Mouse (Mus musculus) heart, embryonic 11.5 days (tissue): ENCODE measurements around the gene Map4k1. TPM values are rescaled to one million over a fixed set of nuclear protein-coding genes. Genes with fewer than 3 reads are reported as not detected.
A peak's percentile ranks its signal among the peaks of the same experiment; 100 is the strongest.

Source experiments
- ATAC-seq: fragments of 200-750 bp; cut with Nextera tagmentation; replicated peaks from 2 replicates; pipeline ENCODE4 v1.8.0; 2017; ENCODE audit warnings: moderate library complexity; ENCODE audit not compliant: insufficient number of reproducible peaks, low FRiP score, low TSS enrichment
- H3K27ac ChIP-seq: fragments of 300-500 bp; sonication (generic); 2 replicates; pipeline ENCODE4 v1.5.1; 2014; ENCODE audit warnings: mild to moderate bottlenecking, low read depth, low read length
- H3K27me3 ChIP-seq: fragments of 300-500 bp; sonication (generic); 2 replicates; pipeline ENCODE4 v1.6.1; 2014; ENCODE audit warnings: mild to moderate bottlenecking, low read length, mixed read lengths; ENCODE audit not compliant: control insufficient read depth, insufficient read depth
- H3K36me3 ChIP-seq: fragments of 300-500 bp; sonication (generic); 2 replicates; pipeline ENCODE4 v1.6.1; 2014; ENCODE audit warnings: mild to moderate bottlenecking, low read length, moderate library complexity, mixed read lengths; ENCODE audit not compliant: control insufficient read depth, insufficient read depth
- H3K4me1 ChIP-seq: fragments of 300-500 bp; sonication (generic); 2 replicates; pipeline ENCODE4 v1.6.1; 2014; ENCODE audit warnings: low read length; ENCODE audit not compliant: control insufficient read depth, insufficient read depth
- H3K4me2 ChIP-seq: fragments of 300-500 bp; sonication (generic); 2 replicates; pipeline ENCODE4 v1.6.1; 2014; ENCODE audit warnings: mild to moderate bottlenecking, moderate library complexity
- H3K4me3 ChIP-seq: fragments of 300-500 bp; sonication (generic); 2 replicates; pipeline ENCODE4 v1.5.1; 2014; ENCODE audit warnings: low read depth, low read length
- H3K9ac ChIP-seq: fragments of 300-500 bp; sonication (generic); 2 replicates; pipeline ENCODE4 v1.6.1; 2014; ENCODE audit warnings: mild to moderate bottlenecking, low read depth, low read length, moderate library complexity
- H3K9me3 ChIP-seq: fragments of 300-500 bp; sonication (generic); replicated peaks from 2 replicates; pipeline ENCODE4 v1.6.1; 2016; ENCODE audit warnings: low read length; ENCODE audit not compliant: control insufficient read depth
- WGBS: fragments of 180-500 bp; shearing (Covaris S2); extraction: QIAGEN DNeasy Blood & Tissue Kit; methylation state at CpG from one replicate; pipeline ENCODE4 v1.1.7; 2014; ENCODE audit not compliant: insufficient replicate concordance; 5-methylcytosine and 5-hydroxymethylcytosine counted together
- polyA plus RNA-seq: library from polyadenylated mRNA; unstranded; fragments of >200 nt; fragmentation: Nextera tagmentation; extraction: Ambion mirVana; gene quantifications from 2 replicates; pipeline ENCODE4 v1.2.1, GENCODE M21; 2014

Map4k1 gene
- polyA plus RNA-seq, 1 experiment from 2014 or later = 6.9 TPM

DNA sequence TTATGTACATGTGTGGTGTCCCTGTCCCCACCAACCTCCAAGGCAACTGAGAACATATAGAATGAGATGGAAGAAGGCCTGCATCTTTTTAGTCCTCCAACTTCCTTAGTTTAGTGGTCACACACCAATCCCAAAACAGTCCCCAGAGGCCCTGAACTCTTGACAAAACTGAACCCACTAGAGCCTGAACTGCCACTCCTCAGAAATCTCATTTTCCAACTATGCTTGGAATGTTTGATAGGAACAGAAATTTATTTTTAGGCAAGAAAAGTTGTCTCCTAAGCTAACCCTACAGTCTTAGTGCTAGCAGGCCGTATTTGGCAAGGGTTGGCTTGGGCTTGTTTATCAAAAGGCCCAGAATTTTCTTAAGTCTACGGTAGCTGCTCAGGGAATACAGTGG is 30.1 kb upstream of the Map4k1 start:
- H3K9ac ChIP-seq = peak overlapping the region; percentile 35; the same call in 1 of the 2 replicates
- H3K27ac ChIP-seq = peak overlapping the region; percentile 78
- H3K4me1 ChIP-seq = peaks cover 79% of the 10 kb centered on the region
- H3K27me3 ChIP-seq = no peaks in the 10 kb centered on the region
- no peak for ATAC-seq
- H3K36me3 ChIP-seq = peaks cover 2% of the 10 kb centered on the region; the same call in 1 of the 2 replicates
- H3K9me3 ChIP-seq = no peaks in the 10 kb centered on the region
- H3K4me2 ChIP-seq = 0 out of 2 replicates have a peak overlapping the region, but pooled peaks have one; percentile 15
- H3K4me3 ChIP-seq = no peak overlapping the region
- WGBS = 54% methylated on average over 2 of the region's 2 CpGs

- no peak for ATAC-seq
- Histone ChIP-seq H3K9ac (peak overlapping the region; percentile 35; the same call in 1 of the 2 replicates), H3K9me3 (no peaks in the 10 kb centered on the region), H3K27ac (peak overlapping the region; percentile 78), H3K27me3 (no peaks in the 10 kb centered on the region), H3K4me1 (peaks cover 78% of the 10 kb centered on the region), H3K4me3 (no peak overlapping the region), H3K36me3 (peaks cover 2% of the 10 kb centered on the region; the same call in 1 of the 2 replicates), H3K4me2 (no peak overlapping the region; the same call in 1 of the 2 replicates)
- 29% methylated on average over 3 of the region's 3 CpGs for WGBS
These were observed 29.1 kb upstream of the Map4k1 start for GRCm38 (mm10) chr7:28952786-28953185.

- H3K27ac ChIP-seq = peak overlapping the region; percentile 78
- H3K27me3 ChIP-seq = no peaks in the 10 kb centered on the region
- H3K4me2 ChIP-seq = peak overlapping the region; percentile 47
- ATAC-seq = no peak; the same call in 1 of the 2 replicates
- H3K9me3 ChIP-seq = no peaks in the 10 kb centered on the region
- 7% methylated on average over 2 of the region's 2 CpGs for WGBS
- H3K4me1 ChIP-seq = peaks cover 79% of the 10 kb centered on the region
- H3K36me3 ChIP-seq = peaks cover 2% of the 10 kb centered on the region; the same call in 1 of the 2 replicates
- H3K4me3 ChIP-seq = no peak overlapping the region
- H3K9ac ChIP-seq = peak overlapping the region; percentile 52
These were observed 28.1 kb upstream of the Map4k1 start for GRCm38 (mm10) chr7:28953476-28954376.

- H3K27ac ChIP-seq = peak overlapping the region; percentile 42
- no peak overlapping the region for H3K4me3 ChIP-seq
- H3K9me3 ChIP-seq = no peaks in the 10 kb centered on the region
- H3K4me2 ChIP-seq = no peak overlapping the region
- no peaks in the 10 kb centered on the region; the same call in 1 of the 2 replicates for H3K36me3 ChIP-seq
- WGBS = 82% methylated on average over 4 of the region's 4 CpGs
- no peak for ATAC-seq
- peaks cover 79% of the 10 kb centered on the region for H3K4me1 ChIP-seq
- H3K9ac ChIP-seq = no peak overlapping the region
- H3K27me3 ChIP-seq = no peaks in the 10 kb centered on the region
These were observed 27.1 kb upstream of the Map4k1 start for GRCm38 (mm10) chr7:28954773-28955172.

DNA sequence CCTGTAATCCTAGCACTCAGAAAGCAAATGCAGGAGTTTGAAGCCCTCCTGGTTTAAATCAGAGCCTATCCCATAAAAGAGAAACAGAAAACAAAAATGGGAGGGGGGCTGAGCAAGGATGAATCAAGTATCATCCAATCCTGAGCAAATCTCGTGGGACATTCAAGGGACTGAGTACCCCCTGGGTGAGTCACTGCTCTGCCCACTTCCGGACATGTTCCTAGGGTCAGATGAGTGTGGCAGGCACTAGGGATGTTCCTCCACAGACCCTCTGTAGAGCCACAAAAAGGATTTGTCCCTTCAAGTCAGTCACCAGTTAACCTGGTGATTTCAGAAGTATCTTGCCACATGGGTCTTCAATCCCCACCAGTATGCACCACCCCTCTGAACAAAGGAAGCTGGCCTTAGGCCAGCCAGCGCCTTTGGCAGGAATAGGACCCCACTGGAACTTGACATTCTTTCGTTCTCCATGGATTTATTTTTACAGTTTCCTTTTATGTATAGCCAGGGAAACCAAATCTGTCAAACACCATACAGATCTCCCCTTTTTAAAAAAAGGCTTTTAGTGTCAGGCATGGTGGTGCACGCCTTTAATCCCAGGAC is 26.5 kb upstream of the Map4k1 start:
- Histone ChIP-seq H3K27ac (peak overlapping the region; percentile 42), H3K36me3 (no peaks in the 10 kb centered on the region; the same call in 1 of the 2 replicates), H3K4me1 (peaks cover 78% of the 10 kb centered on the region), H3K4me3 (no peak overlapping the region), H3K4me2 (no peak overlapping the region), H3K9ac (no peak overlapping the region), H3K9me3 (no peaks in the 10 kb centered on the region), H3K27me3 (no peaks in the 10 kb centered on the region)
- 58% methylated on average over 5 of the region's 5 CpGs for WGBS
- ATAC-seq = no peak

GRCm38 (mm10) chr7:28956270-28956669 is 25.6 kb upstream of the Map4k1 start:
- Histone ChIP-seq H3K4me3 (no peak overlapping the region), H3K4me1 (peaks cover 70% of the 10 kb centered on the region), H3K27ac (0 out of 2 replicates have a peak overlapping the region, but pooled peaks have one; percentile 15), H3K9ac (no peak overlapping the region), H3K4me2 (no peak overlapping the region), H3K9me3 (no peaks in the 10 kb centered on the region), H3K27me3 (no peaks in the 10 kb centered on the region), H3K36me3 (no peaks in the 10 kb centered on the region; the same call in 1 of the 2 replicates)
- no peak for ATAC-seq
- WGBS = 72% methylated on average over 1 of the region's 1 CpGs

GRCm38 (mm10) chr7:28957286-28957685 is 24.6 kb upstream of the Map4k1 start:
- Histone ChIP-seq H3K4me1 (peaks cover 60% of the 10 kb centered on the region), H3K36me3 (no peaks in the 10 kb centered on the region; the same call in 1 of the 2 replicates), H3K4me2 (peak overlapping the region; percentile 23; the same call in 1 of the 2 replicates), H3K4me3 (peak overlapping the region; percentile 16; the same call in 1 of the 2 replicates), H3K9me3 (no peaks in the 10 kb centered on the region), H3K9ac (no peak overlapping the region), H3K27me3 (no peaks in the 10 kb centered on the region), H3K27ac (peak overlapping the region; percentile 37; the same call in 1 of the 2 replicates)
- ATAC-seq = no peak
- 65% methylated on average over 6 of the region's 6 CpGs for WGBS

DNA sequence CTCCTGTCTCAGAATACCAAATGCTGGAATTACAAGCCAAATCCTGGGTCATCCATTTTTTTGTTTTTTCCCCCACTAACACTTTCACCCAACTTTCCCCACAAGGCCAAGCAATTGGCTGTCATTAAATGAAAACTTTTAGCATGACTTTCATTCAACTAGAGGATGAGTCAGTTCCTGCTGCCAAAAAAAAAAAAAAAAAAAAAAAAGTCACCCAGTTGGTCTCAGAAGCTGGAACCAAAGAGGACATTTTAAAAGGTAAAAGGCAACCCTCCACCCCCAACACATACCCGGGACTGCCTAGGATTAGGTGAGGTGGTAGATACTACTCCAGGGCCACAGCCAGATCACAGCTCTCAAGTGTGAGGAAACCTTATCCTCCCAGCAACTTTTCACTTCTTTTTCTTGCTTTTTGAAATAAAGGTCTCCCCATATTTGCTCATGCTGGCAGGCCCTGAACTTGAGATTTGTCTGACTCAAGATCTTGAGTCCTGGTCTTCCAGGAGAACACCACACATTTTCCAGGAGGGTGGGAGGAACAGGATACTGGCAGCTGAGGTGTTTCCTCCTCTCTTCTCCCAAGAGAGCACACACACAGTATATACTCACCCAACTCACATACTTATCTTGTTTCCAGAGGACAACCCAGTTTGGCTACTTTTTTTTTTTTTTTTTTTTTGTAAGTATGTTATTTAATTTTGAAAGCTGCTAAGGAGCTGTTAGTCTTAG is 23.7 kb upstream of the Map4k1 start:
- no peak overlapping the region for H3K4me3 ChIP-seq
- no peaks in the 10 kb centered on the region for H3K27me3 ChIP-seq
- H3K9ac ChIP-seq = 0 out of 2 replicates have a peak overlapping the region, but pooled peaks have one; percentile 8
- peak overlapping the region; percentile 37; the same call in 1 of the 2 replicates for H3K27ac ChIP-seq
- H3K9me3 ChIP-seq = no peaks in the 10 kb centered on the region
- WGBS = 45% methylated on average over 1 of the region's 1 CpGs
- H3K4me1 ChIP-seq = peaks cover 51% of the 10 kb centered on the region
- peak overlapping the region; percentile 93 for H3K4me2 ChIP-seq
- no peaks in the 10 kb centered on the region; the same call in 1 of the 2 replicates for H3K36me3 ChIP-seq
- no peak for ATAC-seq
